Mouse (Mus musculus): ENCODE results near the gene Slc46a2. TPM values are rescaled to one million over a fixed set of nuclear protein-coding genes. Genes with fewer than 3 reads are reported as not detected.

Gene Slc46a2
- polyA plus RNA-seq (2015; fragmentation: Nextera tagmentation; extraction: Ambion mirVana), result not detected in 2 replicates

DNA sequence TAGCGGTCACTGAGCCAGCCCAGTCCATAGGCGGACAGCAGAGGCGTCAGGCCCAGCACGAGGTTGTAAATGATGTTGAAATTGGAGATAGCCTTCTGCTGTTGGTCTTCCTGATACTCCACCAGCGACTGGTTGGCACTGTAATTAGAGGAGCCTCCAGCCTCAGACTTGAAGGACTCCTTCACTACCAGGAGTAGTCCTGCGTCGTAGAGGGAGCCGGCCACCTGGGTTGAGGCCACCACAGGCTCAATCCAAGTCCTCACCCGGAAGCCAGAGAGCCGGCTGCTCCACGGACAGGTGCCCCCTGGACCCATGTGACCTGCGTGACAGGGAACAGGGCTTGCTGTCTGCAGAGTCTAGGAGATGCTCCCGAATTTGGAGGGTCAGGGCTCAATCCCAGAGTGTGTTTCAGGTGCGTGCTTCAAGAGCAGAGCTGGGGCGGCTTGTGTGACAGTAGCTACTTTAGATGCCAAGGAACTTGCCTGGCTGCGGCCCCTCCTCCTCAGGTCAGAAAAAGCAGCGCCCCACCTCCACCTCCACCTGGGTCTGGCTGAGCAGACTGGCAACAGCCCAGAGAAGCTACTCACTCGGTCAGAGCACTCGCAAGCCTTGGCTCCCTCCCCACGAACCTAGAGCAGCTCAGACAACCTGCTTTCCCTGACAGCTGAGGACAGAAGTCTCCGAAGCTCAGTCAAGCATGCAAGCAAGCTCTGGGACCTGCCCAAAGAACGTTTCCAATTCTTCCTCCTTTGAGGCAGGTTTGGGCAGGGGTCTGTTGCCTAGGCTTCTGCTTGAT is at the start of gene Slc46a2:
TSS of gene Slc46a2 (minus strand) at position 449 of the 796 bp plus-strand sequence.
- no peak for ATAC-seq (ENCODE audit: low read depth)
- H3K4me2 ChIP-seq (ENCODE audit: low read depth, low read length), result no peak within 1 kb of the TSS
- 17% methylated on average over 22 of the region's 22 CpGs for WGBS (ENCODE audit: insufficient replicate concordance)

DNA sequence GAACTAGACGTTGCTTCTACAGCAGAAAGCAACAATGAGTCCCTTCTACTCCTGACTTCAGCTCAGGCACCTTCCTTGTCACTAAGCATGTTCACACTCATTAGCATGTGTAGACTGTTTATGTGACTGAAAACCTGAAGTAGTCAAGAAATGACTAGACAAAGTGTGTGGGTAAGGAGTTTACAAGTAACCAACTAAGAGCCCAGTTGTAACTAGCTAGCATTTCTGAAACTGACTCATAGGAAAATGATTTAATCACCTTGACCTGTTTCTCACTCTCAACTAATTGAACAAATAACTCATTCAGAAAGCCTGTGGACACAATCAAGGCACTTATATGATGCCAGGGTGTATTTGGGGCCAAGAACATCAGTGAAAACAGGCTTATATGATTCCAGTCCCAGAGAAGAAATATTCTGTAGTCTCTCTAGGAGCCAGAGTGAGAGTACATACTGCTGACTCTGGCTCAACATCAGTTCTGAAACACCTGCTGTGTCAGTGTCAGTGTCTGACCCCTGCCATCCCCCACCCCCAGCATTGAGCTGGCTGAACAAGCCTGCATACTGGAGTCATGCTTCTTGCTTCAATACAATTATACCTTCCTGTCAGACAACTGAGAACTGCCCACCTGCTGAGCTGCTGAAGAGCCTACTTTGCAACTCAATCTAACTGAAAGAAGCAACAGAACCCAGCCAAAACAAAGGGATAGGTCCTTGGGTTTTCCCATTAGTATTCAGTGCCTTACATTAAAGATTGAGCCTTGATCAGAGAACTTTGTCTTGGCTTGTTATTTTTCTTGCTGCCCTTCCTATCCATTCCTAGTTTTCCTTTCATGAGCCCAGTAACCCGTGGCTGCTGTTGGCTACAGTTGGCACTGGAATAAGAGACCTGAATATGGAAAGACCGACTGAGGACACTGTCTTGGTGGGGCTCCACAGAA is 48.8 kb upstream of the Slc46a2 start, which contains the start of gene Mup6:
TSS of gene Mup6 (plus strand) at position 890 of the 940 bp plus-strand sequence.
- H3K27me3 ChIP-seq (ENCODE audit: control insufficient read depth, insufficient read depth, low read depth, low read length), result no peaks in the 10 kb centered on the region
- no peaks in the 10 kb centered on the region for H3K36me3 ChIP-seq (ENCODE audit: control insufficient read depth, insufficient read depth)
- 33% methylated on average over 3 of the region's 3 CpGs for WGBS (ENCODE audit: insufficient replicate concordance)
- ATAC-seq (ENCODE audit: low read depth), result no peak
- H3K4me1 ChIP-seq (ENCODE audit: control insufficient read depth, low read depth, low read length), result no peaks in the 10 kb centered on the region
- H3K4me3 ChIP-seq (ENCODE audit: low read depth, low read length), result no peak within 1 kb of the TSS
- no peak within 1 kb of the TSS for H3K27ac ChIP-seq (ENCODE audit: low read length)
- no peaks in the 10 kb centered on the region for H3K9me3 ChIP-seq (replicated peaks; ENCODE audit: control insufficient read depth, low read length)
- H3K4me2 ChIP-seq (ENCODE audit: low read depth, low read length), result no peak within 1 kb of the TSS
- H3K9ac ChIP-seq (ENCODE audit: low read depth, low read length), result no peak within 1 kb of the TSS

More for the DNA sequence above, at the start of gene Slc46a2:
- H3K4me1 ChIP-seq (ENCODE audit: control insufficient read depth, low read depth, low read length), result no peaks in the 10 kb centered on the region
- H3K9ac ChIP-seq (ENCODE audit: low read depth, low read length), result no peak within 1 kb of the TSS
- no peak within 1 kb of the TSS for H3K4me3 ChIP-seq (ENCODE audit: low read depth, low read length)
- peaks cover 11% of the 10 kb centered on the region for H3K27me3 ChIP-seq (ENCODE audit: control insufficient read depth, insufficient read depth, low read depth, low read length)
- H3K9me3 ChIP-seq (replicated peaks; ENCODE audit: control insufficient read depth, low read length), result no peaks in the 10 kb centered on the region
- no peaks in the 10 kb centered on the region for H3K36me3 ChIP-seq (ENCODE audit: control insufficient read depth, insufficient read depth)
- H3K27ac ChIP-seq (ENCODE audit: low read length), result no peak within 1 kb of the TSS

DNA sequence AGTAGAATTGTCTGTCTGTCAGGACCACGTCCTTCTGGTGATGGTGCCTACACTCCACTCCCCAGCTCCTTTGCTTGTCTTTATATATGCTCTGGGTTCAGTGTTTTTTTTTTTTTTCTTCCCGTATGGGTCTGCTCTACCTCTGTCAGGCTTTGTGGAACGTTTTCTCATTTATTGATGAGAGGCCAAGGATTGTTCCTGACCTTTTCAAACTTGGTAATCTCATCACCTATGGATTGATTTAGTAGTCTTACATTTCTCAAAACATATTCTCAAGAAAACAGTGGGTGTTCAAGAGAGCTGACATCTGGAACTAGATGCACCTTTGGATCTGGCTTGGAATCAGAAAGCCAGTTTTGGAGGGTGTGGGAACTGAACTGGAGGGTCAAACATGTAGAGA is 45.8 kb upstream of the Slc46a2 start, which contains the start of gene Mup4:
TSS of gene Mup4 (minus strand) at position 101 of the 400 bp plus-strand sequence.
- H3K27ac ChIP-seq (ENCODE audit: low read length), result no peak within 1 kb of the TSS
- ATAC-seq (ENCODE audit: low read depth), result no peak
- no peaks in the 10 kb centered on the region for H3K9me3 ChIP-seq (replicated peaks; ENCODE audit: control insufficient read depth, low read length)
- no peaks in the 10 kb centered on the region for H3K4me1 ChIP-seq (ENCODE audit: control insufficient read depth, low read depth, low read length)
- no peaks in the 10 kb centered on the region for H3K36me3 ChIP-seq (ENCODE audit: control insufficient read depth, insufficient read depth)
- no peak within 1 kb of the TSS for H3K4me2 ChIP-seq (ENCODE audit: low read depth, low read length)
- no peaks in the 10 kb centered on the region for H3K27me3 ChIP-seq (ENCODE audit: control insufficient read depth, insufficient read depth, low read depth, low read length)
- no peak within 1 kb of the TSS for H3K9ac ChIP-seq (ENCODE audit: low read depth, low read length)
- 48% methylated on average over 3 of the region's 3 CpGs for WGBS (ENCODE audit: insufficient replicate concordance)
- H3K4me3 ChIP-seq (ENCODE audit: low read depth, low read length), result no peak within 1 kb of the TSS

DNA sequence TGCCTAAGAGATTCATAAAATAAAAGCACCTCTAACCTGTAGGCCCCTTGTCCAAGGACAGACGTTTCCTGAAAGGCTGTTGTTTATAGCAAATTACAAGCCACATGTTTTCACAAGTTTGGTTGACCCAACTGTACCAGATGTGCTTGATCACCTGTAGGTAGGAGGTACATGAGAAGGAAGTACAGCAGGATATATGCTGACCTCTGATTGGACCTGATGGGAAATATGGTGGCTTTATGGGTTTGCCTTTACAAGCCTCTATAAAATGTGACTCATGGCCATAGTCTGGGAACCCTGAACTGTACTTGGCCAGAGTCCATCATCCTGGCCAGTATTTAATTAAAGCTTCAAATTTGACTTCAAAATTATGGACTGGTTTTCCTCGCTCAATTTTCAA is 22.7 kb upstream of the Slc46a2 start:
- H3K9me3 ChIP-seq (replicated peaks; ENCODE audit: control insufficient read depth, low read length), result no peaks in the 10 kb centered on the region
- H3K4me2 ChIP-seq (ENCODE audit: low read depth, low read length), result no peak overlapping the region
- H3K9ac ChIP-seq (ENCODE audit: low read depth, low read length), result no peak overlapping the region
- 46% methylated on average over 2 of the region's 2 CpGs for WGBS (ENCODE audit: insufficient replicate concordance)
- ATAC-seq (ENCODE audit: low read depth), result no peak
- H3K36me3 ChIP-seq (ENCODE audit: control insufficient read depth, insufficient read depth), result no peaks in the 10 kb centered on the region
- H3K27me3 ChIP-seq (ENCODE audit: control insufficient read depth, insufficient read depth, low read depth, low read length), result no peaks in the 10 kb centered on the region
- H3K4me1 ChIP-seq (ENCODE audit: control insufficient read depth, low read depth, low read length), result no peaks in the 10 kb centered on the region
- H3K4me3 ChIP-seq (ENCODE audit: low read depth, low read length), result no peak overlapping the region
- no peak overlapping the region for H3K27ac ChIP-seq (ENCODE audit: low read length)

DNA sequence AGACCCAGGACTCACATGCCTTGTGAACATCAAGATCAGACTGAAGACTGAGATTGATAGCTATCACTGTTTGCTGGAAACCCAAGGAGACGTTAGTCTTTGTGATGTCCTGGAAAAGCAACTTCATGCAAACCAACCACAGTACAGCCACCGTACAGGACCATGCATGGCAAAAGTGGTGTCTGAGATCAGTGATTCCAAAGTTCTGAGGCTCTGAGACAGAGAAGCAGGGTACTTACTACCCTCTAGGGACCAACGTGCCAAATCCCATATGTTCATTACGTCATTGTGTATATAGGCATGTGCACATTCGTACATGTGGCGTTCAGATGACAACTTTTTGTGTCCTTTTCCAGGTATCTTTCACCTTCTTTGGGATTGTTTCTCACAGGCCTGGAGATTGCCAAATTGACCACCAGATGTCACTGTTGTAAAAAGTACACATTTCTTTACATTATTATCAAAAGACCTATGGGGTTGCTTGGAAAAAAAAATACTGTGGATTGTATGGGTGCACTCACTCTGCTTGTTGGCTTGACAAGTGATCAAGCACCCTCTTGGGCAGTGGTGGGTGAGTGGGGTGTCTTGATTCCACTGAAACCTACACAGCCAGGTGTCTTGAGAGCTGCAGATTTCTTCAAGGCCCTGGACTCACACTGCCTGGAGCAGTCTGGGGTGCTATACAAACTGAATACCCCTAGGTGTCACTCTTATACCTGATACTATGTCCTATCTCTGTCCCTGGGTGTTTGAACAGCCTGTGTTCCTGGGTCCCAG is 17.8 kb upstream of the Slc46a2 start:
- no peak overlapping the region for H3K27ac ChIP-seq (ENCODE audit: low read length)
- WGBS (ENCODE audit: insufficient replicate concordance), result 44% methylated on average over 6 of the region's 6 CpGs
- no peak overlapping the region for H3K9ac ChIP-seq (ENCODE audit: low read depth, low read length)
- H3K4me3 ChIP-seq (ENCODE audit: low read depth, low read length), result no peak overlapping the region
- no peaks in the 10 kb centered on the region for H3K9me3 ChIP-seq (replicated peaks; ENCODE audit: control insufficient read depth, low read length)
- H3K36me3 ChIP-seq (ENCODE audit: control insufficient read depth, insufficient read depth), result no peaks in the 10 kb centered on the region
- no peak for ATAC-seq (ENCODE audit: low read depth)
- no peak overlapping the region for H3K4me2 ChIP-seq (ENCODE audit: low read depth, low read length)
- H3K27me3 ChIP-seq (ENCODE audit: control insufficient read depth, insufficient read depth, low read depth, low read length), result no peaks in the 10 kb centered on the region
- H3K4me1 ChIP-seq (ENCODE audit: control insufficient read depth, low read depth, low read length), result no peaks in the 10 kb centered on the region

DNA sequence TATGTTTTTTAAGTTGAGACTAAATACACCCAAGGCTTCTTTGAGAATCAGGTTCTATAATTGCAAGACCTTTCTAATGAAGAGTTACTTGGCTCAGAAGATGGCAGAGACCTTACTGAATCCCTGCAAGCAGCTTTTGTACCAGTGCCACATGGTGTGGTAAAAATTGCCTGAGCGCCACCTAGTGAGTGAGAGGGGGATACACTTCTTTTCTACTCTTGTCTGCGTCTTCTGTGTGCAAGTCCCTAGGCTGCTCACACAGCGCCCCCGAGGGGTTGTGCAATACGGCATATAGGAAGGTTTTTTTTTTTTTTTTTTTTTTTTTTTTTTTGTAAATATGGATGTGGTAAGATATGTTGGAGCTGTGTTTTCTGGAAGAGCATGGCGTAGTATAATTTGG is 13.5 kb upstream of the Slc46a2 start:
- Histone ChIP-seq H3K4me2 (ENCODE audit: low read depth, low read length) (no peak overlapping the region), H3K4me1 (ENCODE audit: control insufficient read depth, low read depth, low read length) (no peaks in the 10 kb centered on the region), H3K27ac (ENCODE audit: low read length) (no peak overlapping the region), H3K36me3 (ENCODE audit: control insufficient read depth, insufficient read depth) (no peaks in the 10 kb centered on the region), H3K4me3 (ENCODE audit: low read depth, low read length) (no peak overlapping the region), H3K9me3 (replicated peaks; ENCODE audit: control insufficient read depth, low read length) (no peaks in the 10 kb centered on the region), H3K9ac (ENCODE audit: low read depth, low read length) (no peak overlapping the region), H3K27me3 (ENCODE audit: control insufficient read depth, insufficient read depth, low read depth, low read length) (no peaks in the 10 kb centered on the region)
- ATAC-seq (ENCODE audit: low read depth), result no peak
- WGBS (ENCODE audit: insufficient replicate concordance), result 4% methylated on average over 6 of the region's 6 CpGs

DNA sequence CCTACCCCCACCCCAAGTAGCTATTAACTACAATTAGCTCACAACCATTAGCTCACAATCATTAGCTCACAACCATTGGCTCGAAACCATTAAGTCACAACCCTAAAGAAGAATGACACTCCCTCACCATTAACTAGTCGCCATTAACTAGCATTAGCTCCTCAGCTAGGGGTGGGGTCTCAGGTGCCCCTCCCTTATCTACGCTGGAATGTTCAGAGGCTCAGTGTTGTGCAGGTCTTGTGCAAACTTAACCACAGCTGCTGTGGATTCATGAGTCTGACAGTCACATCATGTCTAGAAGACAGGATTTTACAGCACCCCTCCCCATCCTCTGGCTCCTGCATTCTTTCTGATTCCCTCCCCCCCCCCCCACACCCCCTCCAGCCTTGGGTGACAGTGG is 12.8 kb upstream of the Slc46a2 start:
- WGBS (ENCODE audit: insufficient replicate concordance), result 42% methylated on average over 3 of the region's 3 CpGs
- Histone ChIP-seq H3K27me3 (ENCODE audit: control insufficient read depth, insufficient read depth, low read depth, low read length) (no peaks in the 10 kb centered on the region), H3K36me3 (ENCODE audit: control insufficient read depth, insufficient read depth) (no peaks in the 10 kb centered on the region), H3K9me3 (replicated peaks; ENCODE audit: control insufficient read depth, low read length) (no peaks in the 10 kb centered on the region), H3K27ac (ENCODE audit: low read length) (no peak overlapping the region), H3K4me1 (ENCODE audit: control insufficient read depth, low read depth, low read length) (no peaks in the 10 kb centered on the region), H3K4me2 (ENCODE audit: low read depth, low read length) (no peak overlapping the region), H3K9ac (ENCODE audit: low read depth, low read length) (no peak overlapping the region), H3K4me3 (ENCODE audit: low read depth, low read length) (no peak overlapping the region)
- ATAC-seq (ENCODE audit: low read depth), result no peak

DNA sequence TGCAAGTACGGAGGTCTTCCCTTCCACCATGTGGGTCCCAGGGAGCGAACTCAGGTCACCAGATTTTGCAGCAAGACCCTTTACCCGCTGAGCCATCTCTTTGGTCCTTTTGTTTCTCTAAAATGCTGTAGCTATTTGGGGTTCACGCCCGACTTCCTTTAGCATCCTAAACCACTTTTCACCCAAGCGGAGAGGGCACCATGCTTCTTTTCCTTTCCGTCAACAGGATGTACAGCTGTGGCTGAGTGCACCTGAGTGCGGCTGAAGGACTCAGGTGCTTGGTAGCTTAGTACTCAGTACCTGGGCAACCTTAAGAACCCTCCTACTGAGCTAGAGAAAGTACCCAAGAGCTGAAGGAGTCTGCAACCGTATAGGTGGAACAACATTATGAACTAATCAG is 10.2 kb upstream of the Slc46a2 start:
- no peak overlapping the region for H3K4me3 ChIP-seq (ENCODE audit: low read depth, low read length)
- no peaks in the 10 kb centered on the region for H3K9me3 ChIP-seq (replicated peaks; ENCODE audit: control insufficient read depth, low read length)
- H3K27me3 ChIP-seq (ENCODE audit: control insufficient read depth, insufficient read depth, low read depth, low read length), result no peaks in the 10 kb centered on the region; the same call in 1 of the 2 replicates
- ATAC-seq (ENCODE audit: low read depth), result no peak
- H3K9ac ChIP-seq (ENCODE audit: low read depth, low read length), result no peak overlapping the region
- H3K4me1 ChIP-seq (ENCODE audit: control insufficient read depth, low read depth, low read length), result no peaks in the 10 kb centered on the region
- no peaks in the 10 kb centered on the region for H3K36me3 ChIP-seq (ENCODE audit: control insufficient read depth, insufficient read depth)
- WGBS (ENCODE audit: insufficient replicate concordance), result 61% methylated on average over 9 of the region's 9 CpGs
- H3K27ac ChIP-seq (ENCODE audit: low read length), result no peak overlapping the region
- H3K4me2 ChIP-seq (ENCODE audit: low read depth, low read length), result no peak overlapping the region
